Mouse (Mus musculus): Measurements from ENCODE around the gene Uaca.

DNA sequence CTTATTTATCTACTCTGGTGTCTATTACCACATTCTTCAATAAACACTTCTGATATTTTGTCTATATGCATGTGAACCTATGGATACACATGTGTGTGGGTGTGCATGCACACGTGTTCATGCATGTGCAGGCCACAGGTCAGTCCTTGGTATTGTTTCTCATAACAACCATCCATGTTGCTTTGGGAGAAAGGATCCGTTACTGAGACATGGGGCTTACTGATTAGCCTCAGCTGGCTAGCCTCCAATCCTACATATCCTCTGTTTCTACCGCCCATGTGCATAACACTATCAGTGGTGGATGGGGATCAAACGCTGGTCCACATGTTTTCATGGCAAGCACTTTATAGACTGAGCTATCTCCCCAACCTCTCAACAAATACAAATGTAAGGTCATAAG, 126.9 kb downstream of the Uaca start:
- TF ChIP-seq CTCF (IDR thresholded peaks at IDR 0.05; ENCODE audit: insufficient read depth, low read length) (no peak), POLR2A (IDR thresholded peaks at IDR 0.05; ENCODE audit: borderline replicate concordance, extremely low read depth, low read depth, low read length) (no peak)

Measured in lung, adult 2 months (tissue).